Mouse (Mus musculus) cerebellum, postnatal 4 days (tissue): ENCODE data around the gene Nsun7.

Source experiments
- DNase-seq, 2 experiments: peaks; one replicate each; pipeline ENCODE4 v3.0.0; 2022; ENCODE audit warnings: low spot score in 2 of 2, mixed read lengths in 1 of 2

Nsun7 gene

DNA sequence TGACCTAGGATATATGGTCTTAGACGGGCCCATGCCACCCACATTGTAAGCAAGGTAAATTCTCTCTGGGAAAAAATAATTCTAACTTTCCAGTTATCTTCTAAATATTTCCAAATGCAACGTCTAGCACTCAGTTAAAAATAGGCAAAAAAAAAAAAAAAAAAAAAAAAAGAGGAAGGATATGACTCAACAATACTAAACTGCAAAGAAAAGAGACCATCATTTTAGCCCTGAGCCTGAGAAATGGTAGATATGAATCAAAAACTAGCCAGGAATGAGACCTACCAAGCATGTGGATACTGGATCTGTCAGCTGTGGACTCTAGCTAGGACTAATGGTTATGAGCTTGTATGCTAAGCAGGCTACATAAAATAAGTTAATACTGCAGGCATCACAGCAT, 20.0 kb downstream of the Nsun7 start:
- no peak for DNase-seq

DNA sequence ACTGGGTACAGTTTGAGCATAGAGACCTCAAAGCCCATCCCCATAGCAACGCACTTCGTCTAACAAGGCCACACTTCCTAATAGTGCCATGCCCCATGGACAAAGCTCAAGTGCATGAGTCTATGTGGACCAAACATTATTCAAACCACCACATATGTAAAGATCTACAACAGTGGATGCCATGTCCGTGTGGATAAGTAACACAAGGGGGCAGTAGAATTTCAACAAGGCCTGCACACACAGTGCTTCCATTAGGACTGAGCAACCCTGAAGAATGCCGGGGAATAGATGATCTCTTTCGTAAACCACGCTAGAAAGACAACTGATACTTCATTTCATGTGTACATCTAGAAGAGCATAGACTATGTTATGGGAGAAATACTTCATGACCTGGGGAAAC, 21.0 kb downstream of the Nsun7 start:
- no peak for DNase-seq

DNA sequence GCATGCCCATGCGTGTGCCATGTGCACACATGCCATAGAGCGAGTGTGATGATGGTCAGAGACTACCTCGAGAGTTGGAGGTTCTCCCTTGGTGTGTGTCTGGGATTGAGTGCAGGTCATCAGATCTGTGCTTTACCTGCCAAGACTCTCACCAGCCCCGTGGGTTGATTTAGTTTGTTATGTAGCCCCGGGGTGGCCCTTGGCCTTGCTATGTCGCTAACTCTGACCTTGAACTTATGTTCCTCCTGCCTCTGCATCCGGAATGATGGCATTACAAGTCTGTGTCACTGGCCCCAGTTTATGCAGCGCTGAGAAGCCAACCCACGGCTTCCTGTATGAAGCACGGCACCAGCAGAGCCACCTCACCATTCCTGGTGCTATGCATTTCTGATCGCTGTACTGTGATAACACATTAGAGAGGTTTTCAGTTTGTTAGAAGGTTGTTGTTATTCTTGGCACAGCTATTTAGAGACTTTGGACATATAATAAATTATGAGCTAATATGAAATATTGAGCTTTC, 34.5 kb downstream of the Nsun7 start:
- no peak for DNase-seq

DNA sequence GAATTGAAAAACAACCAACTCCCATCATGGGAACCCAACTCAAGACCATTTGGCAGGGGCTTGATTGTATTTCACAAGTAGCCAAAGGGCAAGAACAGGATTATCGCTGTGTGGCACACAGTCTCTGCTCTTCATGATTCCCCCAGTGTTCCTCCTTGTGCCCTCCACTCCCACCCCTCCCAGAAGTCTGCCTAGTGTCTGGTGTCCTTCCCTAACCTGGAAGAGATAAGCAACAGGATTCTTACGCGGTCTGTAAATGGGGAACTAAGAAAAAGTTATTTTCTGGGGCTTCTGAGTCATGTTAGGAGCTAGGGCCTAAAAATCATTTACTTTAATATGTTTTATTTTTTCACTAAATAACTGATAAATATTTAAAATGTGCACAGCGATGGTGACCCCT, 35.3 kb downstream of the Nsun7 start:
- no peak for DNase-seq

DNA sequence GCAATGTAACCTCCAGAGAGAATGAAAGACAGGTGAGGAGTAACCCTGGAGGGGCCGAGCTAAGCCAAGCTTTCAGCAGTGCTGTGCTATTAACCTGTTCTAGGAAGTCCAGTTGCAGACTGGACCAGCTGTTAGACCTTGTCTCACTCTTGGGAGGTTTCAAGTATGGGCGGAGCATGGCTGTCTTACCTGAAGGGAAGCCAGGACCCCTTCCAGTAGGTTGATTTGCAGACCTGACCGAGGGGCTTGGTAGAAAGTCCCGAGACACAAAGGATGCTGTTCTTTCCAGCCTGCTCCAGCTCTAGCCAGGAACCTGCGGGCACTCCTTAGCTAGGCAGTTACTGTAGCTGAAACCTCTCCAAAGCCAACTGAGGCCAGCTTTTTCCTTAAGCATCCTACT, 36.4 kb downstream of the Nsun7 start:
- DNase-seq: no peak

DNA sequence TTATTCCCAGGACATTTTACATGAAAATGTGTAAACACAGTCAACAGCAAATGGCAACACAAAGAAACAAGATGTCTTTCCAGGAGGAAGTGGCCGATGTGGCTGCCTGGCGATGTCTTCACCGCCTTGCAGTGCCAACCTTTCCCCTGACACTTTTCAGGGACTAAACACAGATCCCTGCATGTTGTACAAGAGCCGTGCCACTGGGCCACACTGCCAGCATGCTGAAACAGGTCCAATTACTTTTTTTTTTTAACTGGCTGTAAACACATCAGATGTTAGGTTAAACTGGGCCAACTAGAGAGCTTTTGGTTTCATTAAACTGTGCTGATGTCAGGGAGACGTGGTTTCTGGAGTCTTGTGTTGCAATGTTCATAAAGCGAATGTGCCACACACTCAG, 39.2 kb downstream of the Nsun7 start:
- DNase-seq: no peak

DNA sequence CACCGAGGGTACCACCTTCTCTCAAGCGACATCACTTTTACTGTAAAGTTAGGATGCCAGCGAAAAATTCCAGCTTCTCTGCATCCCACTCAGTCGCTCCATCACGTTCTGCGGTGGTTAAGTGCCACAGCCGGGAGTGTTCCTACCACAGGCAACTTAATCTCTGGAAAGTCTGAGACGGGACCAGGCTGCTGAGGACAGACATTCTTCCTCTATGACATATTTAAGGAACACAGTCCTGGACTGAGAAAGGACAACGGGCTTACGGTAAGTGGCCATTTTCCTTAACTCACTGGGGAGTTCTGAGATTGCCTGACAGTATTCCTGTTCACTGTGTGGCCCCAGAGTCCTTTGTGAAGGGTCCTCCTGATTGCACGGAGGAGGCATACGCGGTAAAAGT, 40.9 kb downstream of the Nsun7 start:
- no peak for DNase-seq

DNA sequence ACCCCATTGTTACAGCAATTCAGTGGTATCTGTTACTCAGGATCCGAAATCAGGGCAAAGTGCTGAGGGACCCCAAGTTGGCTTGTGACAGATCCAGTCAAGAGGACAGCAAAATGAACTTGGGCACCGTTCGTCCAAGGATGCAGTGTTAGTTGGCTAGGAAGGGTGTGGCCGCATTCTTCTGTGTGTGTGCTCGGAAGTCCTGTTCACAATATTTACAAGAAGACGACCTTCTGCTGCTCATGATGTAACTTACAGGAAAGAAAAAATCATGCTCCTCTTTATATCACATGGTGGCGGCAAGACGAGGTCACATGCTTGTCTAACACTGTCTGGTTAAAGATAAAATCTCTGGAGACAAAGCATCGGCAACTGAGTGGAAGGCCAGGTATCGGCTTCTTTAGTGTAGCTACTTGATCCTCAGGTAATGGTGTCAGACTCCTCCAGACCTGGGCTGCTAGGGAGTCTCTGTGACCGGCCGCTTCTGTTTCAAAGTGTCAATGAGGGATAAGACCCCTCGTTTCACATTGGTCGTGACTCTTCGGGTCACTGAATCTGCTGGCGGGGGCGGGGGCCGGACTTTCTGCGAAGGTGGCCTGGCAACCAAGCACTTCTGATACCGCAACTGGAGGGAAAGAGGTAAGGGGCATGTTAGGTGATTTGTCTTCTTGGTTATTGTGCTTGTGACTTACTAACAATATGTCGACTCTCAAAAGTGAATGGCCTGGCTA, 42.6 kb downstream of the Nsun7 start:
- DNase-seq: no peak

DNA sequence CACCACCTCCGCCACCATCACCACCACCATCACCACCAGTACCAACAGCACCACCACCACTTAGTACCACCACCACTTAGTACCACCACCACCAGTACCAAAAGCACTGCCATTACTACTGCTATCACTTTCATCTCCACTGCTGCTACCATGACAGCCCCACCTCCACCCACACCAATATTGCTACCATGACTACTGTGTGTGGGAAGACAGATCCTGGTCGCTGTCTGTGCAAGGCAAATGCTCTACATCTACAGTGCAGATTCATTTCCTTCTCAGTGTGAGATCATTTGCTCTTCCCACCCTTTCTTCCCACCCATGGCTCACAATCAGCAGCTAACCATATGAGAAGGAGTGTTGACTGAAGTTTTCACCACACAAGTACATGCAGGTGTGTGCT, 43.2 kb downstream of the Nsun7 start:
- DNase-seq: no peak

DNA sequence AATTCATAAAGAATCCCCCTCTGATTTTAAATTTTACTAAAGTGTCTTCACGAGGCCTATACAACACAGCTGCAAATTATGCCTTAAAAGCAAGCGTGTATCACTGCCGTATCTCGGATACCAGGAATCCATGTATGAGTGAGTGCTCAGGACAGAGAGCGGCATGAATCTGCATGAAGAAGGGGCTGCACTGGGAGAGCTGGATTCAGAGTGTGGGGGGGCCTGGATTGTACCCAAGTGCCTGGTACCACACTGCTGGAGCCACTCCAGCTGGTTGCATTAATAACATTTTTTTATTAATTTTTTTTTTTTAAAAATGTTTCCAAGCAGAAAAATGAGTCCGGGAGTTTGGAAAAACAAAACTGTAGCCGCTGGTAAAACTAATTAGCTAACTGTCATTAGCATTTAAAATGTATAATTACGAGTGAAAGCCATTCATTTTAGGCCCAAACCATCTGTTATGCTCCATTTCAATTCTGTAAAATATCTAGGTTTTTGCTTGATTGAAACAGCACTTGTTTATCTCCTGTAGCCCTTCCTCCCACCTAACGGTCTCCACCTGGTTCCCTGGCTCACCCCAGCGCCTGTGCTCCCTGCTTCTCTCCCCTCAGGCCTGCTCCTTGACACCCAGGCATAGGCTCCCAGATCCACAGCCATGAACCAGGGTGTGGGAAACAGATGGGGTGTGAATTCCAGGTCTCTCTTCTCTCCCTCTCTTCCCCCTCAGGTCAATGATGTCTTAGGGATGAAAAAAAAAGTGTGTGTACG, 44.8 kb downstream of the Nsun7 start:
- no peak for DNase-seq

DNA sequence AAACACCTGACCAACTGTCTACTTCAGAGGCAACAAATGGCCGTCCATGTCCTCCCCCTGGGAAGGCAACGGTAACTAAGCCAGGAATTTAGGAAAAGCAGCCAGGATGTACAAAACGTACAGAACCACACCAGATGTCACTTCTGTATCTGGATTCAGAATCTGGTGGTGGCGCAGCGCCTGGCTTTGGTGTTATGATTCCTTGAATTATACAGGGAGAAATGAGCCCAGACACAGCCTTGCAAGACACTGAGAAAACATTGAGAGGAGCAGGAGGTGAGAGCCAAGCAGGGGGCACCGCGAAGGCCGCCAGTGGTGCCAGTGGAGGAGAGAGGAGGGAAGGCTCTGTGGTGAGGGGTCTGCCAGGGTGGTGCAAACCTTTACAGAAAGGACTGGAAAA, 45.8 kb downstream of the Nsun7 start:
- DNase-seq: no peak

DNA sequence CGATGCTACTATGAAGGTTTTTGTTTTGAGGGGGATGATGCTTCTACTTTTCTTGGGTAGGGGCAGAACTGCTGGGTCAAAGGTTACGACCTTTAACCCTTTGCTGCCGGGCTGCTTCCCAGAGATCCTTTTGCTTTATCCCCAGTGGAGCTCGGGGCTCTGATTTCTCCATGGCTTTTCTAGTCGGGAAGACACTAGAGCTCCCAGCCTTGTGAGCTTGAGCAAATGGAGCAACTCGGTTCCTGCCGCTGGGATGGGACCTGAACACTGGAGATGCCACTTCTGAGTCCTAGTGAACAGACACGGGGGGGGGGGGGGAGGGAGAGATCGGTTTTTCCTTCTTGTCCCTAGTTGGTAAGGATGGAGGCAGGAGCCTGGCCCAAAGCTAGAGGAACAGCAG, 50.6 kb downstream of the Nsun7 start:
- no peak for DNase-seq

DNA sequence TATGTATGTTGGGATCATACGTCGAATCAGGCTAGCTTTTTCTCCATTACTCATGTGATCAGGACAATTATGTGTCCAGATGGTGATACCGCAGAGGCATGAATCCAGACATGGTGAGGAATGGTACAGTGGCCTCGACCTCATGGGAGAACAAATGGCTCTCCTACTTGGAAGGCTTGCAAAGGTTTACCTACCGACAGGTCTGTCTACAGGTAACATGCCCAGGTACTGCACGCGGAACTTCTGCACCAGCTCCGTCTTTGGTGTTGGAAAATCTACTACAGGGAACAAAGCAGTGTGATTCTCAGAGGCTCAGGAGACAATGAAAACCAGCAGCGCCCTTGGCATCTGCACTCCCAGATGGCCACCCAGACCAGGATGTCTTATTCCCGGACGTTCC, 51.1 kb downstream of the Nsun7 start:
- DNase-seq: no peak

DNA sequence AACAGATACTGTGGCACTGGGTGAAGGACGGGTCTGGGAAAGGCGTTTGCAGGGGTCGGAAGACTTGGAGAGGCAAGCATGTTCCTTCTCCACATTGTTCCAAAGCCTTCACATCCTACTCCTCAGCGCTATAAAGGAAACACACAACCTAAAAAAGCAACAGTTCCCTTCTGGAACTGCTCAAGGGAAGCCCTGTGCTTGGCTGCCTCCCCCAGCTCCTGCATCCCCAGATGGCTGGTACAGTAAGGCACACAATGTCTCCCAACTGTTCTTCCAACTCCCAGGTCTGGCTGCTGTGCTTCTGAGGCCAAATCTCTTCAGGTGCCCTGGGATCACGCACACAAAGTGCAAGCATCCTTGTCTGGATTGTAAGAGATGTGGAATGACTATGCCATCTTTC, 56.1 kb downstream of the Nsun7 start:
- DNase-seq: no peak

DNA sequence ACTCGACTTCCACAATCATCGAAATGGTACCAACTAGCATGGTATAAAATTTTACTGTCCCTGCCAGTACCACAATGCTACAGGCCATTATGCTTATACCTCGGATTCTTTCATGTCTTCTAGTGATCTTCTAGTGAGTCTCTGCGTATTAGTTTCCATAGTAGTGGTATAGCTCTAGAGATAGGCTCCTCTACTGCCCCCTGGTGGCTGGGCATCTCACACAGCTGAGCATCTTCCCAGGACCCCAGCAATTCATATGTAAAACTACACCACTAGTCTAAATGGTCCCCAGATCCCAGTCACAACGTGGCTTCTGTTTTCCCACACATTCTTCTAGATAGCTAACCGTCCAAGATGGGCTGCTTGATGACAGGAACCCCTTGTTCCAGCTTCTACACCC, 59.6 kb downstream of the Nsun7 start:
- peak in 1 of 2 experiments; percentile 45 for DNase-seq

DNA sequence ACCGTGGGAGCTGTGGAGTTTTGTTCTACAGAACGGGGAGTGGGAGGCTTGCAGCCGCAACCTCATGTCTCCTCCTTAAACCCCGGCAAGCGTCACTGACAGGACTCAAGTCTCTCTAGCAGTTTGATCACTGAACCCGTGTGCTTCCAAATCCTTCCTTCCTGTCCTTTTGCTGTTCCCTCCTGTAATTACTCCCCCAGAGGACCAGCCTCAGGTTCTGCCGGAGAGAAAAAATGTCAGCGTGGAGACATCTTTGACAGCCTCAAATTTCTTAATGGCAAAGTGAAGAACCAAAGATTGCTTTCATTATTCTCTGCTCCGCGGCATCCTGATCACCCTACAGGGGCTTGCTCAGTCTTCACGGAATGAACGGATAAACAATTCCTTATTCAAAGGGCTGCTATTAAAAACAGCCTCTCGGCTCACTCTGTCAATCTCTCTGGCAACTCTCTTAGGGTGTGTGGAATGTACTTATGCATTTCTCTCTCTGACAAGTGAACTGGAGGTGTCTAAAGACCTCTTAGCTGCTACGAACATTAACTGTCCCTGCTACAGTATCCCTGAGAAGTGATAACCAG, 60.2 kb downstream of the Nsun7 start:
- DNase-seq: no peak

DNA sequence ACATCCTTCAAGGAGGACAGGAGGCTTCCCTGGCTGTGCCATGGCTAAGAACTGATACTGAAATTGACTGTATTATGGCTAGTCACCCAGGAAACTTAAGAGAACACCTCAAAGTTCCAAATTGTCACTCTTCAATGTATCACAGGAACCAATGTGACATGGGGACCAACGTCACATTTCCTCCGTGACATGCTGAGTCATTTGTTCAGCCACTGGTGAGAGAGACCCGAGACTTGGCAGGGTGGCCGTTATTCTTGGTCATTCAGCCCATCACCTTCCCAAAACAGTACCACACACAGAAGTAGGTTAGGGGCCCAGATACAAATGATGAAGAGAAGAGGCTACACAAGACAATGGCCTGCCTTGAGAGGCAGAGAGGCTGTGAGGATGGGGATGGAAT, 63.4 kb downstream of the Nsun7 start:
- DNase-seq: no peak

DNA sequence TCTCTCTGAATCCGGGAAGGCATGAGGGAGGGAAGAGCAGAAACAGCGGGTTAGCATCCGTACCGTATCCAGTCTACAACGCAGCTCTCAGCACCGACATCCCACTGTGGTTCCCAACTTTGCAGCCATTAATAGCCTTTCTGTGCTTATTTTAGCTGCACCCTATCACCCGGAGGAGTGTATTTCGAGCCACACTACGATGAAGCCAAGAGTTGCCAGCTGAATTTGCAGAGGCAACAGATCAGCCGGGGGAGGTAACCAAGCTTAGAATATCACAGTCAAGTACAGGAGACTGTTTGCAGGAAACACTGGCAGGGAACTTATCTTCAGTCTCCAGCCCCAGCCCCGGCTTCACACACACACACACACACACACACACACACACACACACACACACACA, 63.9 kb downstream of the Nsun7 start:
- no peak for DNase-seq

DNA sequence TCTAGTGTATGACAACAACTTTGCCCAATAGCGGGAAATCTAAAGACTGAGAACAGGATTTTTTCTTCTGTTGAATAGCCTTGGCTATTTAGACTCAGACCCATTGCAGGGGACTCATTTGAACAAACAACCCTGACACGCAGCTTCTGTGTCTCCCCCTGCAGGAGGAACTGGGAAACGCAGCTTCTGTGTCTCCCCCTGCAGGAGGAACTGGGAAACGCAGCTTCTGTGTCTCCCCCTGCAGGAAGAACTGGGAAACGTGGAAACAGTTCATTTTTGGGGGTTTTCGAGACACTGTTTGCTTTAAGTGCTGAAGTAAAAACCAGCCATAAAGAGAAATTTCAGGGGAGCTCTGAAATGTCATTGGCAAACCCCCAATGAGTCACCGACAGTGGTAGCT, 66.7 kb downstream of the Nsun7 start:
- DNase-seq: peak in 1 of 2 experiments; percentile 28

DNA sequence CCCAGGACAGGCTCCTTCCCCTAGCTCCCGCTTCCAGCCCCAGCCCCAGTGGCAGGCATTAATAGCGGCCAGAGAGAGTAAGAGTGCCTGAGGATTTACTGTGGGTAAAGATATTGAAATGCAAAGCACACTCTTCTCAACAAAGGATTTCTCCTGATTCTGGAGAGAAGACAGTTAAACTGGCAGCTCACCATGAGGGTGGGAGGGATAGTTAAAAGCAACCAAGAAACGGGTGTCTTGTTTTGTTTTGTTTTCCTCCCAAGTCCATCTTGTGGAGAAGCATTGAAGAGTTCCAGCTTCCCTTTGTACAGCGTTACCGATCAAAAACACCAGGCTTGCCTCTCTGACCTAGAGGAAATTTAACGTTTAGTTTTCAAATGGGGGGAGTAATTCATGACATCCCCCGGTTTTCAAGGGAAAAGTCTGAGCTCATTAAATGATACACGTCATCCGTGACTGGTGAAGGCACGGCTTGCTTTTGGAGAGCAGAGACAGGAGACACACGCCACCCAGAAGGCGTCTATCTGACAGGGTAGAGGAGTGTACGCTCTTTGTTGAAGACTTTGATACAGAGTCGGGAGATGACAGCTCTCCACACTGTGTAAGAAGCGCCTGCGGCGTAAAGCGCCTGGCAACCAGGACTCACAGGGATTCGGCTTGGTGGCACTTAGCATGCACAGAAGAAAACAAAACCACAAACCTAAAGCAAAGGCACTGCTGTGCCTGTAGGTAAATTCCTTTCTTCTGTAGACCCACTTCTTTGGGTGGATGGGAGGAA, 68.4 kb downstream of the Nsun7 start:
- peak in 1 of 2 experiments; percentile 43 for DNase-seq

DNA sequence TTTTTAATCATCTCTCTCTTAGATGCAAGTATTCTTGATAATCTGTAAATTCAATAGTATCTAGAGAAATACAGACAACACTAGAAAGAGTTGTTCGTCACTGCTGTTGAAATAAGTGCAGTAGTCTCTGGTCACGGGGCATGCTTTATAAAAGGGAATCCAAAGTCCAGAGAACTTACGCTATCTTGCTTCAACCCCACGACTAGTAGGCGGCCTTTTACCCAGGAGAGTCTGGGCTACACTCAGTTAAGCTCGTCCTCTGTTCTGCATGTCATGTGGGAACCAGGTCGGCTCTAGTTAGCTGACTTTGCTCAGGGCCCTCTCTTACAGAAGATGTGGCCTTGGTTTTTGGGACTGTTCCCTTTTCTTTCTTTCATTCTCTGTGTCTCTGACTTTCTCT, 69.1 kb downstream of the Nsun7 start:
- no peak for DNase-seq

DNA sequence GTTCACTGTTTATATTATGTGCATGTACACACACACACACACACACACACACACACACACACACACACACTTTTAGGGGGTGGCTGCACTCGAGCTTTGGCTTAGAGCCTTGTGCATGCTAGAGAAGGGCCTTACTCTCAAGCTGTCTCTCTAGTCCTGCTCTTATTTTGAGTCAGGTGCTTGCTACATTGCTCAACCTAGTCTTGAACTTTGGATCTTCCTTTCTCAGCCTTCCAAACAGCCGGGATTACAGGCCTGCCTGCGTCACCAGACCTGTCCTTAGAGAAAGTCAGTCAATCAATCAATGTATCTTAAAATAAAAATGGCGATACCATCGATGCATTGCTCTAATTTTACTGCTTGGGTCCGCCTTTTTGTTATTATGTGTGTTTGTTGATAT, 71.1 kb downstream of the Nsun7 start:
- DNase-seq: no peak
